Mouse (Mus musculus) cerebellum, adult (tissue): Measurements from ENCODE around the gene Adamtsl4.
A peak's percentile ranks its signal among the peaks of the same experiment; 100 is the strongest.
"Not testable (repeated sequence)": the region's sequence is repeated elsewhere in the genome, so short reads cannot be mapped to it uniquely, and the experiment has no call there.

Experiments
- ATAC-seq: cut with Nextera tagmentation; 2 replicates; pipeline ENCODE4 v1.9.2; 2017; ENCODE audit warnings: mild to moderate bottlenecking, moderate library complexity, mixed read lengths; ENCODE audit not compliant: insufficient number of reproducible peaks, low FRiP score, low TSS enrichment

Adamtsl4 gene

DNA sequence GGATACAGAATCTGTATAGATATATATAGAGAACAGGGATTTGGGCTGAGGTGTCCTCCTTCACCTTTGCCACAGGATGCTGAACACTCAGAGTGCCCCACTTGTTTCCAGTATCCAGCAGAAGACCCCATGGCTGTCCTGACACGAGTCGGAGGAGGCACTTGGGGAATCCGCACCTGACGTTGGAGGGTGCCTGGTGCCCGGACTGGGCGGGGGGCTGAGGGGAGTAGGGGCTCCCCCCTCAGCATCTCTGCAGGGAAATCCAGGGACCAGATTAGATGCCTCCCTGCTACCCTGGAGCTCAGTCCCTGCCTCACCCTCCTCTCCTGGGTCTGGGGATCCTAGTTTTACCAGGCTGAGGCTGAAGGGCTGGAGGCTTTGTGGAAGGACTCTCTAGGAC is 7.0 kb downstream of the Adamtsl4 start:
- no peak for ATAC-seq

DNA sequence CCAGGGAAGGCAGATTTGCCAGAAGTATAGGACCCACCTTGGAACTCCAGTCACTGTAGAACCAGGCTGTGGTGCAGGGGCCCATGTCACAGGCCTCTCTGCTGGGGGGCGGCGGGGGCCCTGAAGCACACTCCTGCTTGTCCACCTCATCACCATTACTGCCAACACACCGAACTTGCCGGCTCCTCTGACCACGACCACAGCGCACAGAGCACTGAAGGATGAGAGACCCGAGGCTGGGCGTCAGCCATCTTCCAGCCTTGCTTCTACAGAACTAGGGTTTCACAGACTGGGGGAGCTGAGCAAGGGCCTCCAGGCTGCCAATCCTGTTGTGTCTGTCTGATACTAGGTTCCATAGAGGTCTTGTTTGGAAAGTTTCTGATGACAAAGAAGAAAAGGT is 8.2 kb downstream of the Adamtsl4 start:
- no peak for ATAC-seq

DNA sequence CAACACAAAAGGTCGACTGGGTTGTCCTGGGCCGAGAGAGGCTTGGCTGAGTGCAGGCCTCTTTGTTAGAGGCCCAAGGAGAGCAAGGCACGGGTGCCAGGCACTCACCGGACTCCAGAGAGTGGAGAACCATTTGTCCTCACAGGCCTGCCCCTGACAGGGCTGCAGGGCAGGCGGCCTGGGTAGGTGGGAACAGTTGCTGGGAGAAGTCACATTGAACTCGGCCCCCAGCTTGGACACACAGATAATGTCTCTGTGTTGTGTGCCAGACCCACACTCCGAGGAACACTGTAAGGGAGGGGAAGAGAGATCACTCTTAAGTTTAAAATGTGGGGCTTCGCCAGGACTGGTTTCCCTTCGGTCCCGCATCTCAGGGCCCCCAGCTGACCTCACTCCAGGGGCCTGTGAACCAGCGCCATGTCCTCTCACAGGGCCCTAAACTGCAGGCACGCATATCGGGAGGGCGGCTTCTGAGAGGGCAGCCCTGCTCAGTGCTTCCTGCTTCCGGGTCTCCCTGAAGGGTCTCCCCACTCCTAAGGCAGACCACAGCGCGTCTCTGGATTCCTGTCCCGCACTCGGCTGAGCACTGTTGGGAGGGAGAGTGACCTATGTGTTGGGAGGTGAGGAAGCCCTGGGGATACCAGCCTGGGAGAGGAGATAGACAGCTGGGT is 10.2 kb downstream of the Adamtsl4 start:
- no peak for ATAC-seq

DNA sequence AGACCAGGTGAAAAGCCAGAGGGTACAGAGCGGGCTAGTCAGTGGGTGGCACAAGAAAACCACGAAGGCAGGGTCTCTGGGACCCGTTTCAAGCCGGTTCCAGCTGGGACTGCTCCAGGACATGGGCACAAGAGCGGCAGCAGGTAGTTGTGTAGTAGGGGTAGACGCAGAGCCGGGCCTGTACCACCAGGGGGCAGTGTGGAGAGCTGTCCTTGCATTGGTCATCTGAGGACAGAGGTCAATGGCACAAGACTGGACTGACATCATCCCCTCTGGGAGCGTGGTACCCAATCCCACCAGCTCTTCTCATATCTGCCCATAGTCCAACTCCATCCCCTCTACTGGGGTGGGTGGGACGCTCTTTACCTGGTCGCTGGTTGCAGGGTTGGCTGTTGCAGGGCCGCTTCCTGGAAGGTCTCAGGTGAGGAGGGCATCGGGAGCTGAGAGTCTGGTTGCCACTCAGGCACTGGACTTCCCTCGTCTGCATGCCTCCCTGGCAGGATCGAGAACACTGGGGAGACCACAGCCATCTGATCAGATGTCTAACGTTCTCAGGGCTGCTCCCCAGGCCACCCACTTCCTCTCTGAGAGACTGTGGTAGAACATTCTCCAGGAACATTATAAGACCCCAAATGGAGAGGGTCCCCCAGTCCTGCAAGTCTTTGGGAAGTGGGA is 10.8 kb downstream of the Adamtsl4 start:
- ATAC-seq = no peak

DNA sequence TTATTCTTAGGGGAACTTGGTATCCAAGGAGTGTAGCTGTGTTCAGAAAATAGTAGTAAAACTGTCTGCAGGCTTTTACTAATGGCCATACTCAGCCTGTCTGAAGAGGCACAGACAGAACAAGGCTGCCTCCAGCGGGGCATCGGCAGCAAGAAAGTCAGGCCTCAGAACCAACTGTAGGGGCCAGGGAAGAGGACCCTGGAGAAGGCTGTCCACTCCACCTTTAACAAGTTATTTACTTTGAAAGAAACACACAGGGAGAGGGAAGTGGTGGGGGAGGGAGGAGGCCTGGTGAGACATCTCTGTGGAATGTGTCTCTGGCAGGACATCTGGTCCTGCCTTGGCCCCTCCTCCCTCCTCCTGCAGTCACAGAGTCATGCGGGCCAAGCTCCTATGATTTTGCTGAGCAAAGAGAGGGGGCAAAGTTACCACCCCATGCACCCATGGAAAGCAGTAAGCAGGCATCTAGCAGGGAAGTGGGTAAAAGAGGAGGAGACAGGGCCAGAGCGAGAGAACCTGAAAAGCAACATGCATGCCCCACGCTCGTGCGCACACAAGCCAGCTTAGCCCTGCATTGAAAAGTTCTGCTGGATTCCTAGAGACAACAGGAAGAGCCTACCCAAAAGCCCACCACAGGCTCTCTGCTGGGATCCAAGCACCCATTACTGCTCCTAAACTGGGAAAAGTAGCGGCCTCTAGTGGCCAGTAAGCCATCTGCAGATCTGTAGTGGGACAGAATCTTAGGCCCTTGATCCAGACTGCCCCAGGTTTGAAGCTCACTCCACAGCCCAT is 12.2 kb downstream of the Adamtsl4 start:
- ATAC-seq = peak; percentile 52; the same call in 1 of the 2 replicates

DNA sequence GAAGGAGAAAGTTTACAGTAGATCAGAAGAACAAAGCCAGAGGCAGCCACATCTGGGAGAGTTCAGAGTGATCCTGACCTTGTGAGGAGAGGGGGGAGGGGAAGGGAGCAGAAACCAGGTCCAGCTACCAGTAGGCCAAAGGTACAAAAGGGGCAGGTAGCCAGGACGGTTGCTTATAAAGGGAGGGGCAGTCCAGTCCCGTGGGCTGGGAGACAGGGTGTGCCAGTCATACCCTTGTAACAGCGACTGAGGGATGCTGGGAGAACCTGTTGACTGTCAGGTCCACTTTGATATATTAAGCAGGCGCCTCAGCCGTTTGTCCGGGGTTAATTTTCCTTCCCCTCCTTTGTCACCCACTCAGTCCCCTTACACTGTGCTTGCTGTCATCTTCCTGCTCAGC is 12.9 kb downstream of the Adamtsl4 start:
- ATAC-seq = no peak

DNA sequence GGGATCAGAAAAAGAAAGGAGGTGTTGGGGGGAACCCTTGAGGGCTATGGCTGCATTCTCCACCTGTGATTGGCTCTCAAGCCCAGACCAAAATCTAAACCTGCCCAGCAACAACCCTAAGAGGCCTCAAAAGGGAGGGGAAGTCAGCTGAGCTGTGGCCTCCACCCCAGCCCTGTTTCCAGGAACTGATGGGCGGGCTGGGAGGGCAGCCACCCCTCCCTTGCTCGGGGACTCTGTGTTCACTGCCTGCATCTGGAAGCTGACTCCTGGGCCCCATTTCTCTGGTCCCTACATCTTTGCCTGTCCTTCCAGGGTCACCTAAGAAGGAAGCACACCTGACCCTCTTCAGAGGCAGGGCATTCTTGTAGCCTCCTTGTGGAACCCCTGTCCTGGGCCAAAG is 13.5 kb downstream of the Adamtsl4 start:
- ATAC-seq = no peak

DNA sequence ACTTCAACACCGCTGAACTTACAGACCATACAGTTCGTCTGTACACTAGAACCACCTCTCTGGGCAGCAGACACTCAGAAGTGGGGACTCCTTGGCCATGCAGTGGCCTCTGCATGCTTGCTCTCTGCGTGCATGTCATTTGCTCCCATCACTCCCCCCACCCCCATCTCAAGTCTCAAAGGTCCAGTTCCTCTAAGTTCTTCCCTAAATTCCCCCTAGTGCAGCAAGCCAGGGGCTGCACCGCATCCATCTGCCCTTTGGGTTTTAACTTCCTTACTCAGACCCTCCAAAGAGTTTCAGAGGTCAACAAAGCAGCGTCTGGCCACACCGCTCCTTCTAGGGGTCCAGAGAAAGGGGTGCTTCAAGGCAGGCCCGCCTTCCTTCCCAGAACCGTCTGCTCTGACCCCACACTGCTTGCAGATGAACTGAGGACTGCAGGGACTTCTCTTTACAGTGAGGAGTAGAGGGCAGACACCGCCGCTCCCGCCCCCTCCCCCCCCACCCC is 14.0 kb downstream of the Adamtsl4 start:
- no peak for ATAC-seq

DNA sequence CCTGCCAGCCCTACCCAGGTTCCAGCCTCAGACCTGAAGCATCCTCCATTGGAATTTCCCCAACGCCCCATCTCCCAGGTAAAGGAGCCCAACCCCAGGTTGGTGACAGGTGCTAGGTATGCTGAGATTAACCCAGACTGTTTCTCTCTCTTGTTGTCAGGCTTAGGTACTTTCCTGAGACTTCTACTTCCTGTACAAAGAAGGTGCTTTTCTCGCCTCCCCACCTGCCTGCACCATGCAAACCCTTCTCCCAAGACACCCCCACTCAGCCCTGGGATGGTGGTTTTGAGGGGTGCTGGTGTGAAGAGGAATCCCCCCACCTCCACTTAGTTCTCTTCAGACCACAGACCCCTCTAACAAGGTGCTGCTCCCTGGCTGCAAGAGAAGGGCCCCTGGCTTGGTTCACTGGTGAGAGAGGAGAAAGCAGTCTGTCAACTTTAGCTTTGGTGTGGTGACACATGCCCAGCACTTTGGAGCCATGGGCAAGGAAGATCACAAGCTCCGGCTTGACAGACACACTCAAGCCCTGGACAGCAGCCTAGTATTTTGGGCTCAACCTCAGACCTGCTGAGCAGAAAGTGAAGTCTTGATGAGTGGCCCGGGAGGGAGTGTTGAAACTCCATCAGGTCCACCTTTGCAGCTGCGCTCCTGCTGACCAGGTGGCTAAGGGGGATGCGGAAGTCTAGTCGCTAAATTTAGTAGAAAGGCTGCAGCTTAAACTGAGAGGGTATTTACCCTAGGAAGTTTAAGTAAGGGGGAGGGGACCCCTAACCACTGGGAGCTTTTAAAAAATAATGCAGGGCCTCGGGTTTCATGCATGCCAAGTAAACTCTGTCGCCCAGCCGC is 14.6 kb downstream of the Adamtsl4 start:
- no peak for ATAC-seq

DNA sequence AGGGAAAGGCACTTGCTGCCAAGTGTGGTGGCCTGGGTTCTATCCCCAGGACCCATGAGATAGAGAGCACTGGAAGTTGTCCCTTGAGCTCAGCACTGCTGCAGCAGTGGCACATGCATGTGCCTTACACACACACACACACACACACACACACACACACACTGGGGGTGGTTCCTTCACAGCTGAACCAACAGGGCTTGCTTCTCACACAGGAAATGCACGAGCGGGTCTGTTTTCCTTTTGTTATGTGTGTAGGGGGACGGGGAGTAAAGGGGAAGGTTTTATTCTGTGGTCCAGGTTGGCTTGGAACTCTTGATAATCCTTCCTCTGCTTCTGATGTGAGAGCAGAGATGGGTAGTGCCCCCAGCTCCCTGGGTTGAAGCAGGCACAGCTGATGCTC is 15.3 kb downstream of the Adamtsl4 start:
- ATAC-seq = no peak

DNA sequence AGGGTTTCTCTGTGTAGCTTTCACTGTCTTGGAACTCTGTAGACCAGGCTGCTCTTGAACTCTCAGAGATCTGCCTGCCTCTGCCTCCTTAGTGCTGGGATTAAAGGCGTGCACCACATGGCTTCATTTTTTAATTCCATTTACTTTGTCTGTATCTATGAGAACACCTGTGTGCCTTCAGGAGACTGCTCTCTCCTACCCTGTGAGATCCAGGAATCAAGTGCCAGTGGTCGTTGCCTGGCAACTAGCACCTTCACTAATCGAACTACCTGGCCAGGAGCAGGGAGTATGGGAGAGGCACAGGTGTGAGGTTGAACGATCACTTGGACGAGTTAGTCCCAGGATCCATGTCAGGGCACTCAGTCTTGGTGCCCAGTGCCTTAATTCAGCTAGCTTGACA is 16.5 kb downstream of the Adamtsl4 start:
- ATAC-seq = no peak

DNA sequence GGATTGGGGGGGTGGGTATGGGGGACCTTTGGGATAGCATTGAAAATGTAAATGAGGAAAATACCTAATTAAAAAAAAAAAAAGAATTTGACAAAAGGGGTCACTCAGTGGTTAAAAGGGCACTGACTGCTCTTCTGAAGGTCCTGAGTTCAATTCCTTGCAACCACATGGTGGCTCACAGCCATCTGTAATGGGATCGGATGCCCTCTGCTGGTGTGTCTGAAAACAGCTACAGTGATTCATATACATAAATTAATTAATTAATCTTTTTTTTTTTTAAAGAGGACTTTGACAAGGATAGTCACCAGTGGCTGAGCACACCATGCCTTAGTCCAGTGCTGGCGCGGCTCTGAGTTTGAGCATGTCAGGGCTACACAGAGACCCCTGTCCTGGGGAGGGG is 17.3 kb downstream of the Adamtsl4 start:
- ATAC-seq = not testable (repeated sequence)

DNA sequence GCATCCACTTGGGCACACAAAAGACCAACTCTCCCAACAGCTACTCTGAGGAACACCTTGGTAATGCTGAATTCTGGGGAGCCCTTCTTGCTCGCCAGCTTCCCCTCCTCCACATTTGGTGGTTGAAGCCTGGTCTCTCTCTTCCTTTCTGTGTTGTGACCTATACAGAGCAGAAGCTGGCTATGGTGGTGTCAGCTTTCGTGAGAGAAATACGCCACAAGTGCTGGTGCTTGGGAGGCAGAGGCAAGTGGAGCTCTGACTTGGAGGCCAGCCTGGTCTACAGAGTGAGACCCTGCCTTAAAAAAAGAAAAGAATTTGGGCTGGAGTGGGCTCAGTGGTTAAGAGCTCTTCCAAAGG is 18.4 kb downstream of the Adamtsl4 start:
- ATAC-seq = no peak

DNA sequence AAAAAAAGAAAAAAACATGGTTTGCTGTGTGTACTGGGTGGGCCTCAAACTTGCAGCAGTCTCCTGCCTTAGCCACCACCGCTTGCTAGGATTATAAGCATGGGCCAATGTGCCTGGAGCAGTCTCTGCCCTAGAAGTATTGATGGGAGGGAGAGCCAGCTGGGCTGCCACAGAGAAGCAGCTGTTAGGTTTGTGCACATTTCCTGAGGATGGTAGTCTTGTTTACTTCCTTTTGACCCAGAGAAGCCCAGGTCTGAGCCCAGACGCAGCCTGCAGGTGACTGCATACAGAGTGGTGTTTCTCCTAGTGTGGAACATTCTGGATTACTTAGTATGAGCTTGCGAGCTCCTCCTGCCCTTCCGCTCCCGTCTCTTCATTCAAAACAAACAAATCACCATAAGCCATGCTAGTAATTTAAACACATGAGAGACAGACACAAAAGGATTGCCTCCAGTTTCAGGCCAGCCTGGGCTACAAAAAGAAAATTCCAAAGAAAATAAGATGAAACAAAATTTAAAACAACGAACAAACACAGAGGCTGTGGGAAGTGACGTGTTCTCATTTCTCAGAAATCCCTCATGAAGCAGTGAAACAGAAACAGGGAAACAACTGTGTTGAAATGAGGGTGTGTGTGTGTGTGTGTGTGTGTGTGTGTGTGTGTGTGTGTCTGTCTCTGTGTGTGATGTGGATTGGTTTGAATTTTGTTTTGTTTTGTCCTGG is 19.0 kb downstream of the Adamtsl4 start:
- no peak for ATAC-seq

DNA sequence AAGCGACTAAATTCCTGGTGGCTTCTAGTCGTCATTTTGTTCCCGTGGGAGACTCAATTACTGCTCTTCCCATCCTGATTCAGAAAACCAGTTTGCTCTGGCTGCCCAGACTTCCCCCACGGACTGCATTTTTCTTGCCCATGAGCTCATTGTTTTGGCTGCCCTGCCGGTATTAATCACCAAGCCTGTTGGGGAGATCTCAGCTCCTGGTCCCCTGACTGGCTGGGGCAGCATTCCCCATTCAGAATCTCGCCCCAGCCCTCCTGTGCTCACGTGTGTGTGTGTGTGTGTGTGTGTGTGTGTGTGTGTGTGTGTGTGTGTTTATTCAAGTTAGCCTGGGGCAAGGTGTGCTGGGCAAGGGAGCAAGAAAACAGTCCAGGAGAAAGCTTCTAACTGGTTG is 19.7 kb downstream of the Adamtsl4 start:
- no peak for ATAC-seq

DNA sequence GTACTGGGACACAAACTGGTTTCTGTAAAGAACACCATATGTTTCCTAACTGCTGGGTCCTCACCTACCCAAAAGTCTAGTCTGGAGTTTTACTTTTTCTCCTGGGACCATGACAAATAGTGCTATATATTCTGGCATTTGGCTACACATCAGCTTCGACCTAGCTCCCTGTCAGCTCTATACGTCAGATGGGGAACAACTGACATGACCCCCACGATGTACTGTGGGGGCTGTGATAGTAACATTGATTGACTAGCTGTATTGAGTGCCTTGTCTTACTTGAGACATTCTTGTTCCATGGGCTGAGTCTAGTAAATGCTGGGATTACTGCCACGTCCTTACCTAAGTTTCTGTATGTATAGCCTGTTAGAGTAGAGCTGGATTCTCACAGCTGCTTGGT is 20.2 kb downstream of the Adamtsl4 start:
- ATAC-seq = no peak

DNA sequence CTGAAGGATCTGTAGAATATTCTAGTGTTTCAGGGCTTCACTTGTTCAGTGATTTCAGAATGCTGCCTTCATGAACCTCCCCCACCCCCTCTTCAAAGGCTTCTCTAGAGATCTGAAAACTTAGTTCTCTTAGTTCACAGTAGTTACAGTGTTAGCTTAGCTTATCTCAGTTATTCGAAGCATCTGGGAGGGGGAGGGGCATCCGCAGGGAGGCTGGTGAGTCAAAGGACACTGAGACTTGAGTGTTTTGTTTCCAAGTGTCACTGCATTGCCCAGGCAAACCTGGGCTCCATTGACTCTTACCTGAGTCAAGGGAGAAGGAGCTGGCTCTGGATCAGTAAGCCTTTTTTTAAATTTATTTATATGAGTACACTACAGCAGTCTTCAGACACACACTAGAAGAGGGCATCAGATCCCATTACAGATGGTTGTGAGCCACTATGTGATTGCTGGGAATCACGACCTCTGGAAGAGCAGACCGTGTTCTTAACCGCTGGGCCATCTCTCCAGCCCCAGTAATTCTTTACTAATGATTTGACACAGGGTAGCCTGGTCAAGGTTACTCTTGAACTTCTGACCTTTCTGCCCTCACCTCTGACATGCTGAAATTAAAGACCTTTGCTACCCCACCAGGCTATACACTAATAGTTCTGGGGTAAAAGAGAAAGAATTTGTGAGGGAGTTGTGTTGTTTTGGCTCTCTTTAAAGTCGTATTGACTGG is 21.4 kb downstream of the Adamtsl4 start:
- ATAC-seq = no peak

DNA sequence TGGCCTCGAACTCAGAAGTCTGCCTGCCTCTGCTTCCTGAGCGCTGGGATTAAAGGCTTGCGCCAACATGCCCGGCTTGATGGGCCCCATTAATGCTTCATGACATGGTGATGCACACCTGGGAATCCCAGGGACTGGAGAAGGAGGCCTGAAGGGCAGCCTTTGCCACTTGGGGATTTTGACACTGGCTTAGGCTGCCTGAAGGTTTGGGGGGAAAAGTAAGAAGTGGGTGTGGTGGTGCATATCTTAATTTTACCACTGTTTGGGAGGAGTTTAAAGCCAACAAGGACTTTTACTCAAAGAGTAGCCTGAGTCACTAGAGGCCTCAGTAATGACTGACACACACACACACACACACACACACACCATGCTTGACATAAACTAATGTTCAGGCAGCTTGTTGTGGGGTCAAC is 22.8 kb downstream of the Adamtsl4 start:
- ATAC-seq = no peak

DNA sequence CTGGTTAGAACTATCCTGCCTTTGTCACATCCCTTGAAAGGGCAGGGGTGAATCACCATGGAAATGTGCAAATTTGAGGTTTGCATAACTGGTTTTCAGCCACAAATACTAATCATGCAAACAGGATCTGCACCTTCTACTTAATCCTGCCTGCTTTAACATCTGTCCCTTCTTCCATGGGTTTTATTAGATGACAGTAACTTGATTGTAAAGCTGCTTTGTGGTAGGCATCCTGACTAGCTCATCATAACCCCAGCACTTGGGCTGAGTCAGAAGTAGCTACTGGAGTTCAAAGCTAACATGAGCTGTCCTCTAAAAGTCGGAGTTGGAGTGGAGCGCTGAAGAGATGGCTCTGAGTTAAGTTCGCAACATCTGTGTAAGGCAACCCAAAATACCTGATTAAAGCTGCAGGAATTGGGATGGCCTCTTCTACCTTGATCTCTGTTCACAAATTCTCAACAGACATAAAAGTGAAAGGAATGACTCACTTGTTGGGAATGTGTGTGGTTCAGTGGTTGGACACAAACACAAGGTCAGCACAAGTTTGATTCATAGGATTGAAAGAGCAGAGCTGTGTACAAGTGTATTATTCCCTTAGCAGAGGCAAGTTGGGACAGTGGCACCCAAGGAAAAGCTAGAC is 23.6 kb downstream of the Adamtsl4 start:
- ATAC-seq = no peak
